Mouse (Mus musculus) hindbrain, embryonic 15.5 days (tissue): ENCODE data around the gene 4833427G06Rik. TPM values are rescaled to one million over a fixed set of nuclear protein-coding genes. Genes with fewer than 3 reads are reported as not detected.

Experiments used
- ATAC-seq: fragments of 200-750 bp; cut with Nextera tagmentation; 2 replicates; pipeline ENCODE4 v1.8.0; 2017; ENCODE audit warnings: low read depth, moderate number of reproducible peaks, moderate TSS enrichment; ENCODE audit not compliant: low FRiP score
- H3K27ac ChIP-seq: fragments of 300-500 bp; sonication (generic); replicated peaks from 2 replicates; pipeline ENCODE4 v1.5.1; 2015; ENCODE audit warnings: mild to moderate bottlenecking, inconsistent platforms
- H3K27me3 ChIP-seq: fragments of 300-500 bp; sonication (generic); 2 replicates; pipeline ENCODE4 v1.6.1; 2015; ENCODE audit warnings: control low read depth, inconsistent platforms
- H3K36me3 ChIP-seq: fragments of 300-500 bp; sonication (generic); 2 replicates; pipeline ENCODE4 v1.6.1; 2015; ENCODE audit warnings: control low read depth, inconsistent platforms
- H3K4me1 ChIP-seq: fragments of 300-500 bp; sonication (generic); replicated peaks from 2 replicates; pipeline ENCODE4 v1.6.1; 2015; ENCODE audit warnings: control low read depth, inconsistent platforms
- H3K4me2 ChIP-seq: fragments of 300-500 bp; sonication (generic); 2 replicates; pipeline ENCODE4 v1.6.1; 2015; ENCODE audit warnings: moderate library complexity, mild to moderate bottlenecking, inconsistent platforms
- H3K4me3 ChIP-seq: fragments of 300-500 bp; sonication (generic); 2 replicates; pipeline ENCODE4 v1.5.1; 2015; ENCODE audit warnings: mild to moderate bottlenecking, inconsistent platforms
- H3K9ac ChIP-seq: fragments of 300-500 bp; sonication (generic); 2 replicates; pipeline ENCODE4 v1.6.1; 2015; ENCODE audit warnings: inconsistent platforms
- H3K9me3 ChIP-seq: fragments of 300-500 bp; sonication (generic); 2 replicates; pipeline ENCODE4 v1.6.1; 2016; ENCODE audit warnings: control low read depth, inconsistent platforms
- WGBS: fragments of 180-500 bp; shearing (Covaris S2); methylation state at CpG from one replicate; pipeline ENCODE4 v1.1.7; 2015; 5-methylcytosine and 5-hydroxymethylcytosine counted together
- polyA plus RNA-seq: library from polyadenylated mRNA; unstranded; fragments of >200 nt; fragmentation: Nextera tagmentation; extraction: Ambion mirVana; gene quantifications from 2 replicates; pipeline ENCODE4 v1.2.1, GENCODE M21; 2015

Gene 4833427G06Rik
- polyA plus RNA-seq, 1 experiment from 2014 or later, result 1.2 TPM

GRCm38 (mm10) chr9:51060601-51061000, 41.3 kb downstream of the 4833427G06Rik start, which contains the start of gene Btg4:
Gene Btg4, plus strand, starts transcription at chr9:51060901.
- no peak within 1 kb of the TSS for H3K4me2 ChIP-seq
- H3K9ac ChIP-seq, result no peak within 1 kb of the TSS
- no peaks in the 10 kb centered on the region for H3K4me1 ChIP-seq
- H3K9me3 ChIP-seq, result no peaks in the 10 kb centered on the region
- no peaks in the 10 kb centered on the region for H3K36me3 ChIP-seq
- no peak within 1 kb of the TSS for H3K4me3 ChIP-seq
- 85% methylated on average over 2 of the region's 2 CpGs for WGBS
- H3K27ac ChIP-seq, result no peak within 1 kb of the TSS
- H3K27me3 ChIP-seq, result no peaks in the 10 kb centered on the region
- ATAC-seq, result no peak

- Histone ChIP-seq H3K36me3 (no peaks in the 10 kb centered on the region), H3K27ac (no peak overlapping the region), H3K27me3 (no peaks in the 10 kb centered on the region), H3K4me3 (no peak overlapping the region), H3K4me2 (no peak overlapping the region), H3K9ac (no peak overlapping the region), H3K9me3 (no peaks in the 10 kb centered on the region), H3K4me1 (no peaks in the 10 kb centered on the region)
- WGBS, result 78% methylated on average over 4 of the region's 4 CpGs
- no peak for ATAC-seq
These were observed 42.8 kb downstream of the 4833427G06Rik start for GRCm38 (mm10) chr9:51058951-51059521.

GRCm38 (mm10) chr9:51056360-51057324, 45.2 kb downstream of the 4833427G06Rik start:
- Histone ChIP-seq H3K36me3 (no peaks in the 10 kb centered on the region), H3K27ac (no peak overlapping the region), H3K9ac (no peak overlapping the region), H3K4me2 (no peak overlapping the region), H3K4me1 (no peaks in the 10 kb centered on the region), H3K4me3 (no peak overlapping the region), H3K27me3 (no peaks in the 10 kb centered on the region), H3K9me3 (no peaks in the 10 kb centered on the region)
- no peak for ATAC-seq
- 61% methylated on average over 3 of the region's 3 CpGs for WGBS

DNA sequence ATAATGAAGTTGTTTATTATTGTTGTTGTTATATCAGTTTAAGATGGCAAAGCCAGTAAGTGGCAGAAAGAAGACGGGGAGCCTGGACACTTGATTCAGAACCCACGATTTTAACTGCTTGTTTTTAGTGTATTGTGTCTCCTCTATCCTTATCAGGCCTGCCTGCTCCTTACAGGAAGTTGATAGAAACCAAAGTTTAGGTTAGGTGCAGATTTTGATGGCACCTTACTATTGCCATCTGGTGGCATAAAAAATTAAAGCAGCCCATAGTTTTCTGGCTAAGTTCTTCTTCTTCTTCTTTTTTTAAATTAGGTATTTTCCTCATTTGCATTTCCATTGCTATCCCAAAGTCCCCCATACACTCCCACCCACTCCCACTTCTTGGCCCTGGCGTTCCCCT, 49.7 kb downstream of the 4833427G06Rik start:
- no peak for ATAC-seq
- no peaks in the 10 kb centered on the region for H3K9me3 ChIP-seq
- H3K4me3 ChIP-seq, result no peak overlapping the region
- no peaks in the 10 kb centered on the region for H3K36me3 ChIP-seq
- WGBS, result 74% methylated on average over 3 of the region's 3 CpGs
- H3K4me2 ChIP-seq, result no peak overlapping the region
- no peaks in the 10 kb centered on the region for H3K27me3 ChIP-seq
- no peak overlapping the region for H3K9ac ChIP-seq
- H3K4me1 ChIP-seq, result no peaks in the 10 kb centered on the region
- H3K27ac ChIP-seq, result no peak overlapping the region

GRCm38 (mm10) chr9:51042136-51042535, 59.7 kb downstream of the 4833427G06Rik start:
- no peak overlapping the region for H3K4me2 ChIP-seq
- no peak overlapping the region for H3K4me3 ChIP-seq
- no peaks in the 10 kb centered on the region for H3K27me3 ChIP-seq
- no peak overlapping the region for H3K9ac ChIP-seq
- no peak for ATAC-seq
- no peaks in the 10 kb centered on the region for H3K4me1 ChIP-seq
- H3K27ac ChIP-seq, result no peak overlapping the region
- WGBS, result 84% methylated on average over 6 of the region's 6 CpGs
- H3K36me3 ChIP-seq, result no peaks in the 10 kb centered on the region
- no peaks in the 10 kb centered on the region for H3K9me3 ChIP-seq

DNA sequence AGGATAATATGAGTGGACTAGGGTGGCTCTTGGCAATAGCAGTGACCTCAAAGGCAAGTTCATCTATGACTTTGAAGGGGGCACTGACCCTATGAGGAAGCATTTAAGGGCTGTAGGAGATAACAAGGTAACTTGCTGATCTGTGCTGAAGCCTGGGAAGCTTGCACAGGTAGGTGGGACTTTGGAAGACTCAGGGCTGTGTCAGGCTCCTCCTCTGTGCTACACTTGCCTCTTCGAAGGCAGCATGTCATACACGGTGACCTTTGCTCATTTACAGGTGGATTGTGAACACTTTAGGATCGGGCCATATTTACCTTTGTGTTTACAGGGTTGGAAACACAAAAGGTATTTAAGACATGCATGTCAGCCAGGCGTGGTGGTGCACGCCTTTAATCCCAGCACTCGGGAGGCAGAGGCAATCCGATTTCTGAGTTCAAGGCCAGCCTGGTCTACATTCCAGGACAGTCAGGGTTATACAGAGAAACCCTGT, 60.3 kb downstream of the 4833427G06Rik start:
- no peak for ATAC-seq
- H3K27me3 ChIP-seq, result no peaks in the 10 kb centered on the region

DNA sequence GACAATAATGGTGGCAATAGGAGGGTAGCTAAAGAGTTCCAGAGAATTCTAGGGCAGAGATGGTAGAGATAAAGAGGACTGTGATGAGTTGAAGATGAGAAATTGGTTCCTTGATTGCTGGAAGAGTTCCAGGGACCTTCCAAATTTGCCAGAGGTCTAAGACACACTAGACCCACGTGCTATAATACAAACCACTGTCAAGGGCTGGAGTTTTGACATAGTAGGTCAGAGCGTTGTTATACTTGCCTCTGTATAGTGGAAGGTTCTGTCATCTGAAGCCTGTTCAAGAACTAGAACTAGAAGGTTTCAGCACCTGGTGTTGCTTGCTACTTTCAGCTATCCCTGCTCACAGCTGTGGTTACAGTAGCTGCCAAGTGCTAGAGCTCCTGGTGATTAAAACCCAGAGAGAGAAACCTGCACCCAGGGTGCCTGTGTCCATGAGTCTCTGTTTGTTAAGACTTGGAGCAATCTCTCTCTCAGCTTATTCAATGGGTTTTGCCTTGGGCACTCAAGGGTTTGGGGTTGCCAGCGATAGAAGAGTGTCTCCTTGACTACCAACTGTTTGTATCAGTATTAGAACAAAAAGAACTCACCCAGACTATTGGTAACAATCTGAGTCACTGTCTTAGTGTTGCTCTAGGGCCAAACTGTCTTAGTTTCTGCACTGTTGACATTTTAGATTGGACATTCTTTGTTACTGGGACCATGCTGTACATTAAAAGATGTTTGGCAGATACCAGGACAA, 68.9 kb downstream of the 4833427G06Rik start:
- Histone ChIP-seq H3K27ac (no peak overlapping the region), H3K9ac (no peak overlapping the region), H3K36me3 (no peaks in the 10 kb centered on the region), H3K4me1 (no peaks in the 10 kb centered on the region), H3K27me3 (no peaks in the 10 kb centered on the region), H3K9me3 (no peaks in the 10 kb centered on the region), H3K4me2 (no peak overlapping the region), H3K4me3 (no peak overlapping the region)
- 78% methylated on average over 3 of the region's 3 CpGs for WGBS
- no peak for ATAC-seq

More for the DNA sequence above, 60.3 kb downstream of the 4833427G06Rik start:
- H3K9ac ChIP-seq, result no peak overlapping the region
- H3K27ac ChIP-seq, result no peak overlapping the region
- H3K36me3 ChIP-seq, result no peaks in the 10 kb centered on the region
- H3K9me3 ChIP-seq, result no peaks in the 10 kb centered on the region
- H3K4me2 ChIP-seq, result no peak overlapping the region
- no peaks in the 10 kb centered on the region for H3K4me1 ChIP-seq
- H3K4me3 ChIP-seq, result no peak overlapping the region
- WGBS, result 92% methylated on average over 7 of the region's 7 CpGs

DNA sequence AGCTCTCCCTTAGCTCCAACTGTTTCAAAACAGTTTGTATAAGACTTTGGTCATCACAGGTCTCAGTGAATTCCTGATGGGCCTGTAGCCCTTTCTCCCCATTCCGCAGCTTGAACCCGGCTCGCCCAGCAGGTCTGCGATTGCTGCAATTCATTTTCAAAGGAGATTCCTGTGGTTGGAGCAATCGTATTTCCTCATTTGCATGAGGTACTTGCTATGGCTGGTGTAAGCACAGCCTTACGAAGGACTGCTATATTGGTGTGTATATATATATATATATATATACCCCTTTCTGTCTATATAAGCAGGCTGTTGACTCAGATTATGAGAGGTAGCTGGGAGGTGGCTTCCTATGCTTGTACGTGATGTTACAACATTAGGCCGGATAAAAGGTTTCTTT, 69.6 kb downstream of the 4833427G06Rik start:
- Histone ChIP-seq H3K4me2 (no peak overlapping the region), H3K27me3 (no peaks in the 10 kb centered on the region), H3K27ac (no peak overlapping the region), H3K36me3 (no peaks in the 10 kb centered on the region), H3K4me1 (no peaks in the 10 kb centered on the region), H3K4me3 (no peak overlapping the region), H3K9ac (no peak overlapping the region), H3K9me3 (no peaks in the 10 kb centered on the region)
- 67% methylated on average over 8 of the region's 8 CpGs for WGBS
- ATAC-seq, result no peak

- Histone ChIP-seq H3K4me1 (no peaks in the 10 kb centered on the region), H3K36me3 (no peaks in the 10 kb centered on the region), H3K27me3 (no peaks in the 10 kb centered on the region), H3K4me3 (no peak overlapping the region), H3K9ac (no peak overlapping the region), H3K9me3 (no peaks in the 10 kb centered on the region), H3K27ac (no peak overlapping the region), H3K4me2 (no peak overlapping the region)
- ATAC-seq, result no peak
- 76% methylated on average over 6 of the region's 6 CpGs for WGBS
These were observed 70.3 kb downstream of the 4833427G06Rik start for GRCm38 (mm10) chr9:51031603-51032002.
